Mouse (Mus musculus) urinary bladder, postnatal 4 days (tissue): Measurements from ENCODE around the gene Ano8.
A peak's percentile ranks its signal among the peaks of the same experiment; 100 is the strongest.
"Not testable (repeated sequence)": the region's sequence is repeated elsewhere in the genome, so short reads cannot be mapped to it uniquely, and the experiment has no call there.

Source experiments
- DNase-seq, 2 experiments: peaks; one replicate each; pipeline ENCODE4 v3.0.0; 2021 to 2022; ENCODE audit warnings: low spot score in 2 of 2

Gene Ano8

GRCm38 (mm10) chr8:71485142-71486135, at the start of gene Ano8:
Ano8 (minus strand) TSS chr8:71485963.
- DNase-seq, result peak; percentile 78 to 87

DNA sequence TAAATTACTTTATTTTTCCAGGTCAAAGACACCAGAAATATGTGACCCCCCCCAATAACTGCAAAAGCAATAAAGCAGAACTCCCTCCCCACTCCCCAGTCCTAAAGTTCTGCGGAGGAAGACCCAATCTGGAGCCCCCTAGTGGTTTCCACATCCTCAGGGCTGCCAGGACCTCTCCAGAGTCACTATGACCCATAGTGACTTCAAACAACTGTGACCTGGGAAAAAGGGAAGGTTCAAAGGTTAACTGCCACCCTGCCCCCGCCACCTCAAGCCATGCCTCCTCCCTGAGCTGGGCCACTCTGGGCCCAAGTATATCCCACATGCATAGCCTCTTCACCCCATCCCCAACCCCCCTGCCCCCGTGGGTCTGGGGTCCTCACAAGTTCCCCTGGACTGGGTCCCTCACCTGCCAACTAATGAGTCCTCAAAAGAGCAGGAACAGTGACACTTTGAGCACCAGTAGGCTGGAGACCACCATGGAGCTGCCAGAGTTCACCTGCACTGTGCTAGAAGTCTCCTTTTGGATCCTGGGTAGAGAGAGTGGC, 48.6 kb upstream of the Ano8 start:
- DNase-seq, result no peak

DNA sequence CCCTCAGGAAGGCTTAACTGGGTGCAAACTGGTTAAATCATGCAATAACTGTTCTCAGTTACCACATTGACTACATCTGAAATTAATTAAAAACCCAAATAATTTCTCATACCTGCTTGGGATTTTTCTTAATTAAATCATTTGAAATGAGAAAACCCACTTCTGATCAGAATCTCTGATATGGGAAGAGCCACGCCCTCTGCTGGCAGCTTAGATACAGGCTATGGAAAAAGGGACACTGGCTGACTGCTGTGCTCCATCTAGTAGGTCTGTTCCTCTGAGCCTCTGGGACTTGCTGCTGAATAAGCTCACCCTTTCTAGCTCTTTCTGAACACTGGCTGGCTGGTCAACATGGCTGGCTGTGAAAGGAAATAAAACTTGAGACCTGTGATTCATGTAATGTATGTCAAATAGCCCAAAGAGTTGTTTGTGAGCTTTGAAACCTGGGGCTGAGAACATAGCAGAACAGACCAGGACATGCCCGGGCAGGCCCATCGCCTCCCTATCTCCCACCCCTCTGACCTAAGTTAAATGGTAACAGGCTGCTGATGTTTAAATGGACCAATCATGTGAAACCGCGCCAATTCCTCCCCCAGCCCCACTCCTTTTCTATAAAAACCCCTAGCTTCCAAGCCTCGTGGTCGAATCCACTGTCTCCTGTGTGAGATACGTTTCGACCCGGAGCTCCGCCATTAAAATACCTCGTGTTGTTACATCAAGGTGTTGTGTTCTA, 45.1 kb upstream of the Ano8 start:
- not testable (repeated sequence) for DNase-seq

DNA sequence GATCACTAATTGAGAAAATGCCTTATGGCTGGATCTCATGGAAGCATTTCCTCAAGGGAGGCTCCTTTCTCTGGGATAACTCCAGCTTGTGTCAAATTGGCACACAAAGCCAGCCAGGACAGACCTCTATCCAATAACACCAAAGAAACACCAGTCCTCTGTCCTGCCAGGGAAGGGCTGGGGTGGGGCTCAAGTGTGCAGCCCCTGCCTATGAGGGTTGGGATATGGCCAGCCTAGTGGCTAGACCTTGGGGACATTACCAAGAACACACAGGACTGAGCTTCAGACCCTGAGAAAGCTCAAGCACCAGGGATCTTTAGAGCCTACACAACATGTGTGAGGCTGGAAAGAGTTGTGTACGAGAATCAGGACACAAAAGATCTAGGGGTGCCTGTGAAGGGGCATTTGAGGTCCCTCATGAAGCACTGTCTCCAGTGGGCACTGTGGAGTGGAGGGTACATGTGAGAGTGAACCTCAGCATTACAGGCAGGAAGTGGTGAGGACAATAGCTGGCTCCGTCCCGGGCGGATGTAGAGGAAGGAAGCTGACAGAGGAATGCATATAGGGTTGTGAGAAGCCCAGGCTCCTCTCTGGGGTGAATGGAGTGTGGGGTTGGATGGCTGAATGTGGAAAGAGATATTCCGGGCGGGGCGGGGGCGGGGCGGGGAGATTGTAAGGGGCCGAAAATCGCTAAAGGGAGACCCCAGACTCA, 42.8 kb upstream of the Ano8 start:
- DNase-seq, result no peak

DNA sequence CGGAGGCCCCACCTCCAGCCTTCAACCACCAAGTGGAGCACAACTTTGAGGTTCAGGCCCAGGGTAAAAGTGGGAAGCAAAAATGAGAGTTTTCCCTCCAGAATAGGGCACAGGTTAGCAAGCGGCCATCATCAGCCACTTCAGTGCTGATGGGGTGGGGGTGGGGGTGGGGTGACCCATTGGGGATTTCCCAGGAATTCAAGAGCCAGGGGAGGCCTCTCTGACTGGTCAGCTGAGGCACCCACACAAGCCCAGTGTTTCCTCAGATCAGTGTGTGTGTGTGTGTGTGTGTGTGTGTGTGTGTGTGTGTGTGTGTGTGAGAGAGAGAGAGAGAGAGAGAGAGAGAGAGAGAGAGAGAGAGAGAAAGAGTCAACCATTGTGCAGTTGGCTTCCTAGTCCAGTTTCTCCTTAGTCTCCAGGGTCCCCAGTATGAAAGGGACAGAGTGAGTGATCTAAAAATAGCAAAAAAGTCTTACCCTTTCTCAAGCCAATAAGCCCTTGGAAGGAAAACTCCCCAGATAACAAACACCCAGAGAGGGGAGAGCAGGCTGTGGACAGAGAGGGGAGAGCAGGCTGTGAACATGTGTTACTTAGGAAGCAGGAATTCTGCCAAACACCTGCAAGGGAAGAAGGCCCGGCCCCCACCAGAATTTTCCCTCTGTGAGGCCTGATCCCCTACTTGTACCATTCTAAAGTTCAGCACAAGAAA, 41.6 kb upstream of the Ano8 start:
- no peak for DNase-seq

DNA sequence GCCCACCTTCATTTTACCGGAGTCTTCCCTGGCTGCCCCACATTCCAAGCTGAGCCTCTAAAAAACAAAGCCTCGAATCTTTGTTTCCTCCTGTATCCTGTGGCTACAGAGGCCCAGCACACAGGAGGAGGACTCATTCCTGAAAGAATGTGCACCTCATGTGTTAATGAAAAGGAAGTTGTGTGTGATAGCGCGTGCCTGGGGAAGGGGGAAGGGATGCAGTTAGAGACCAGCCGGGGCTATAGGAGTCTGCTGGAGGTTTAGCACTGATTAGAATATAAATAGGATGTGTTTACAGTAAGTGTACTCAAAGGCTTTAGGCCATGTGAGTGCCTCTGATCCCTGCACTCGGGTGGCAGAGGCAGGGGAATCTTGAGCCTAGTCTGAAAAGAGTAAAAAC, 40.5 kb upstream of the Ano8 start:
- DNase-seq, result no peak

- DNase-seq, result no peak
These were observed 39.7 kb upstream of the Ano8 start, which contains the start of gene Ccdc194 for GRCm38 (mm10) chr8:71525226-71526050. Ccdc194 (minus strand) TSS chr8:71525711.

DNA sequence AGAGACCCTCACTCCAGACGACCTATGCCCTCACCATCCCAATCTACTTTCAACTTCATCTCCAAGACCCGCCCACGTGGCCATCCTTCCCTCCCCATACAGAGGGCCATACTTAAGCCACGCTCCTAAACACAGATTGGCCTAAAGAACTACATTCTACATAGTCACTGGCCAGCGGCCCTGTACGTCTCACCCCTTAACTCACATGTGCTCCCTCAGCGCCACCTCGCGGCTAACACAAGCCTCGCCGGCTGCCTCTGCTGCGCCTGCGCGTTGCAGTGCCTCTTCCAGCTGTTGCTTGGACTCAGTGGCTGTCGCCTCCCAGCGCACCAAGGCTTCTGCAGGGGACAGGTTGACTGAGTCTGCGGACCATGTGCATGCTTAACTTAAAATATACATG, 35.9 kb upstream of the Ano8 start:
- peak; percentile 91 to 98 for DNase-seq

- DNase-seq, result not testable (repeated sequence)
These were observed 33.5 kb upstream of the Ano8 start for GRCm38 (mm10) chr8:71519037-71519825.

GRCm38 (mm10) chr8:71516786-71517185, 31.0 kb upstream of the Ano8 start:
- no peak for DNase-seq

DNA sequence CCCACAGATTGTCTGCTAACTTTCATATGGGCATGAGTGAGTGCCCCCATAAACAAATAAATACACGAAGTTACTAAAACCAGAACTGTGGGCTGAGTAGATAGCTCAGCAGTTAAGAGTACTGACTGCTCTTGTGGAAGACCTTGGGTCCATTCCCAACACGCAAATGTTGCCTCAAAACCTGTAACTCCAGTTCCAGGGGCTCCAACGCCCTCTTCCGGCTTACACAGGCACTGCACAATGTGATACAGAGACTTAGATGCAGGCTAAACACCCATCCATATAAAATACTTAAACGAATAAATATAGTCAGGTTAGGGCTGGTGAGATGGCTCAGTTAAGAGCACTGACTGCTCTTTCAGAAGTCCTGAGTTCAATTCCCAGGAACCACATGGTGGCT, 29.3 kb upstream of the Ano8 start:
- DNase-seq, result no peak

DNA sequence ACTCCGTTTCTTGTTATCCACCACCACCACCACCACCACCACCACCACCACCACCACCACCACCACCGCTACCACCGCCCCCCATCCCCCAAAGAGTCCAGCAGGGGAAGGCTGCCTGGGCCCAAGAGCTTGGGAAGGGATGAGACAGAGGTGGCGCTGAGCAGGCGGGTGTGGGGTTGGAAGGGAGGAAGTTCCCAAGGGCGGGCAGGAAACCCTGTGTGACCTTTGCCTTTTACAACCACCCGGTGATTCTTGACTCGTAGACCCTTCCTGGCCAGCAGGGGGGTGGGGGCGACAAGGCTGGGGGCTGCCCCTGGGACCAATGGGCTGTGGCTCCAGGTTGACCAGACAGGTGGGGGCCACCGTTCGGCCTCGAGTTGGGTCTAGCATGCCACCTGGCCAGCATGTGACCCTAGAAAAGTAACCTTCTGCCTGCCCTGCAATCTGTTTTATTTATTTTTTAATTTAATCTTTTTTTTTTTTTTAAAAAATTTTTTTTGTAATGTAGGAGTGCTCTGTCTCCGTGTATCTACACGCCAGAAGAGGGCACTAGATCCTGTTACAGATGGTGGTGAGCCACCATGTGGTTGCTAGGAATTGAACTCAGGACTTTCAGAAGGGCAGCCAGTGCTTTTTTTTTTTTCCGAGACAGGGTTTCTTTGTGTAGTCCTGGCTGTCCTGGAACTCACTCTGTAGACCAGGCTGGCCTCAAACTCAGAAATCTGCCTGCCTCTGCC, 27.4 kb upstream of the Ano8 start:
- DNase-seq, result no peak

DNA sequence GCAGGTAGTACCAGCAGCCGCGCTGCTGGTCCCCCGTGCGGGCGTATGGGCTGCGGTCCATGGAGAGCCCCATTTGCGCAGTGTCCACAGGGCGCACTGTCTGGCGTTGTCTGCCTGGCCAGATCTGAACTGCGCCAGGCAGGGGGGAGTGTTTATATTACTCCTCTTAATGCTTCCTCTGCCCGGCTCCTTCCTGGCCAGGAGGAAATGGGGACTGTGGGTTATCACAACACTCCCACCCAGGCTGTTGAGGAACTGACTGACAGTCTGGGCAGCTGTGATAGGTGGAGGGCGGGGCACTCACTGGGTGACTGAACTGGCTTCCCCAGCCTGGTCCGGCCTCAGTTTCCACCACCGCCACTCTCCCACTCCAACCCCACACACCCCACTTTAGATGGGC, 25.9 kb upstream of the Ano8 start, which contains the start of gene Plvap:
Plvap (minus strand) TSS at position 109 of the 400 bp plus-strand sequence.
- no peak for DNase-seq

DNA sequence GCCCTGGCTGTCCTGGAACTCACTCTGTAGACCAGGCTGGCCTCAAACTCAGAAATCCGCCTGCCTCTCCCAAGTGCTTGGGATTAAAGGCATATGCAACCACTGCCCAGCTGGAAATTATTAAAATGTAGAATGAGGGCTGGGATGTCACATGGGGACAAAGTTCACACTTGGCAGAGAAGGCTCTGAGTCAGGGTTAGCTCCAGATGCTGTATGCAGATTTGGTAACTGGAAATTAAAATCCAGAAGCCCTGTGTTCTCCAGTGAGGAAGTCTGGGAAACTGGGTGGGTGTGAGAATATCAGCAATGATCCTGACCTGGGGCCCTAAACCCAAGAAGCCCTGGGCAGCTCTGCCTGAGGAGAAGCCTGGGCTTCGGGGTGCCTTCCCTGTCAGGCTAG, 23.6 kb upstream of the Ano8 start:
- DNase-seq, result no peak

DNA sequence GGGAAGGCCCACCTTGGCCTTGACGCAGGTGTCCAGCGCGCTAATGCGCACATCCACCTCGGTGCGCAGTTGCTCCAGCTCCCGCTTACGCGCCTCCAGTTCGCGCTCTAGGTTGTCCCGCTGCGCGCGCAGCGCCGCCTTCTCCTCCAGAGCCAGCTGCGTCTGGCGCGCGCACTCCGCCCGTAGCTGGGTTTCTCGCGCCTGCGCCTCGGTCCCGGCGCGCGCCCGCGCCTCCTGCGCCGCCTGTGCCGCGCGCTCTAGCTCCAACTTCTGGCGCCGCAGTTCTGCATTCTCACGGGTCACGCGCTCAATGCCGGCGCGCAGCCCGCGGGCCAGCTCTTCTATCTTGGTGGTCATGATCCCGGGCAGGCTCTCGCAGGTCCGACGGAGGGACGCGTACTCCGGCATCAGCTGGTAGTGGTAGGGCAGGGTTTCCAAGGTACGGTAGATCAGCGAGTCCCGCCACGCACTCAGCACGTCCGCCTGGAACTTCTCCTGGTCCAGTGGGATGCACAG, 21.9 kb upstream of the Ano8 start:
- DNase-seq, result peak; percentile 61 to 74

- no peak for DNase-seq
These were observed 20.2 kb upstream of the Ano8 start for GRCm38 (mm10) chr8:71505979-71506378.

GRCm38 (mm10) chr8:71505326-71505725, 19.6 kb upstream of the Ano8 start:
- no peak for DNase-seq

DNA sequence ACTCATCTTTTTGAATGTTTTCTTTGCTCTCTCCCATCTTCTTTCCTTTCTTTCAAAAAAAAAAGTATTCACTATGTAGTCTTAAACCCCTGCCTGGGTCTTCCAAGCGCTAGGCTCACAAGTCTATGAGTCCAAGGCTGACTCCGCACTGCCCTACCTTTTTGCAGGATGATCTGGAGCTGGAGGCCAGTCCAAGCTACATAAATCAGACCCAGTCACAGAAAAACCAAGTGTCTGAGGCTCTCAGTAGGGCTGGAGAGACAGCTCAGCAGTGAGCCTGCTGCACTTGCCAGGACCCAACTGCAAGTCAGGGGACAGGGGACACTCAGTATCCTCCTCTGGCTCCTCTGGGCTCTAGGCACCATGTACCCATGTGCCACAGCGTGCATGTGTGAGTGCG, 18.6 kb upstream of the Ano8 start:
- no peak for DNase-seq
